Mouse (Mus musculus): Measurements from ENCODE around the gene Ccm2. TPM values are rescaled to one million over a fixed set of nuclear protein-coding genes. Genes with fewer than 3 reads are reported as not detected.
"Not testable (repeated sequence)": the region's sequence is repeated elsewhere in the genome, so short reads cannot be mapped to it uniquely, and the experiment has no call there.

Gene Ccm2
- total and polyA plus RNA-seq, 2 experiments from 2014 or later: 77.5 to 80.2 TPM

DNA sequence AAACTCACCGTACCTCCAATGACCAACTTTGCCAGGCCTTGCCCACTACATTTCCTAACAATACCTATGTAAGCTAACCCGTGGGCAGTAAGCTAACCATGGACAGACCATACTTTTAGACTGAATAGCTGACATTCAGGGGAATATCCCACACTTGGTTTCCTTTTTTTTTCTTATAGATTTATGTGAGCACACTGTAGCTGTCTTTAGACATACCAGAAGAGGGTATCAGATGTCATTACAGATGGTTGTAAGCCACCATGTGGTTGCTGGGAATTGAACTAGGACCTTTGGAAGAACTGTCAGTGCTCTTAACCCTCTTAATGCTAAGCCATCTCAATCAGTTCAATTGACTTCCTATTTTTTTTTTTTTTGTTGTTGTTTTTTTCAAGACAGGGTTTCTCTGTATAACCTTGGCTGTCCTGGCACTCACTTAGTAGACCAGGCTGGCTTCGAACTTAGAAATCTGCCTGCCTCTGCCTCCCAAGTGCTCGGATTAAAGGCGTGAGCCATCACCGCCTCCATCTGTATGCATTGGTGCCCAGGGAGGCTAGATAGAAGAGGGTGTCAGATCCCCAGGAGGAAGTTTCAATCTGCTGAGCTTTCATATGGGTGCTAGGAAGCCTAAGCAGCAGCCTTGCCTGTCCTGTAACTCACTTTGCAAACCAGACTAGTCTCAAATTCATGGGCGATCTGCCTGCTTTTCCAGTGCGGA is 22.4 kb upstream of the Ccm2 start:
- 91% methylated on average over 8 of the region's 8 CpGs for WGBS
- no peak overlapping the region for H3K9ac ChIP-seq (replicated peaks; ENCODE audit: low read length)
- no peak for DNase-seq (ENCODE audit: low spot score)

DNA sequence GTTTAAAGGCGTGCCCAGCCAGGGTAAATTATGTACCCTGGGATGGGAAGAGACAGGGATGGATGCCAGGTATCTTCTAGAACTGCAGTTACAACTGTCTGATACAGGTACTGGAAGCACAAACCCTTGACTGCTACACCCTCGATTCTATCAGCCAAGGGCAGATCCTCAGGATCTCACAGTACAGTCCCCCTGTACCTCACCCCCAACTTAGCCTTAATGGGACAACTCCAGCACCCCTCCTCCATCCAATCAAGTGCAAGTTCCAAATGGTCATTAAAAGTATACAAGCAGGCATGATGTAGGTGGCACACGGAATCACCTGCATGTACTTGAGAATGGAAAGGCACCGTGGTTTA is 21.8 kb upstream of the Ccm2 start:
- Histone ChIP-seq H3K9me3 (ENCODE audit: low read length) (no peaks in the 10 kb centered on the region), H3K9ac (replicated peaks; ENCODE audit: low read length) (no peak overlapping the region), H3K27ac (no peak overlapping the region), H3K4me1 (ENCODE audit: insufficient read depth, low read length) (no peaks in the 10 kb centered on the region), H3K4me3 (ENCODE audit: low read length) (no peak overlapping the region), H3K4me2 (ENCODE audit: low read depth, low read length) (no peak overlapping the region), H3K27me3 (ENCODE audit: insufficient read depth, low read length) (no peaks in the 10 kb centered on the region), H3K36me3 (ENCODE audit: insufficient read depth, low read length) (peaks cover 18% of the 10 kb centered on the region)
- no peak for TF ChIP-seq CTCF (IDR thresholded peaks at IDR 0.05; ENCODE audit: low read depth)
- no peak for ATAC-seq
- DNase-seq (ENCODE audit: low spot score): no peak
- WGBS: 84% methylated on average over 4 of the region's 4 CpGs

More for the DNA sequence above, 22.4 kb upstream of the Ccm2 start:
- H3K4me1 ChIP-seq (ENCODE audit: insufficient read depth, low read length): no peaks in the 10 kb centered on the region
- H3K9me3 ChIP-seq (ENCODE audit: low read length): no peaks in the 10 kb centered on the region
- TF ChIP-seq CTCF (IDR thresholded peaks at IDR 0.05; ENCODE audit: low read depth): no peak
- H3K27ac ChIP-seq: no peak overlapping the region
- H3K4me2 ChIP-seq (ENCODE audit: low read depth, low read length): no peak overlapping the region
- H3K27me3 ChIP-seq (ENCODE audit: insufficient read depth, low read length): no peaks in the 10 kb centered on the region
- ATAC-seq: no peak
- peaks cover 18% of the 10 kb centered on the region for H3K36me3 ChIP-seq (ENCODE audit: insufficient read depth, low read length)
- H3K4me3 ChIP-seq (ENCODE audit: low read length): no peak overlapping the region

DNA sequence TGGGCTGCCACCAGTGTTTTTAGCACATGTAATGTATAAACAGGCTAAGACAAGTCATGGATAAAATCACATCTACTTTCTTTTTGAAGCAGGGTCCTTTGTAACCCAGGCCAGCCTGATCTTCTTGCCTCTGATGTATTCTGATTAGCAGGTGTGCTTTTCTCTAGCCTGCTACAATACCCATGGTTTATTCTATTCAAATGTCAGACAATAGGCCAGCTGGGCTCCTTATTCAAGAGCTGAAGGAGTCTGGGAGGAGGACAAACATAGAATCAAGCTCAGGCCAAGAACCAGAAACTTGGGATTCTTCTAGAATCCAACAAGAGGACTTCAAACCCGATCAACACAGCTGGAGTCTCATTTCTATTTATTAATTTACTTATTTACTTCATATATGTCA is 21.4 kb upstream of the Ccm2 start:
- Histone ChIP-seq H3K4me2 (ENCODE audit: low read depth, low read length) (no peak overlapping the region), H3K27ac (no peak overlapping the region), H3K27me3 (ENCODE audit: insufficient read depth, low read length) (no peaks in the 10 kb centered on the region), H3K9me3 (ENCODE audit: low read length) (no peaks in the 10 kb centered on the region), H3K9ac (replicated peaks; ENCODE audit: low read length) (no peak overlapping the region), H3K4me3 (ENCODE audit: low read length) (no peak overlapping the region), H3K4me1 (ENCODE audit: insufficient read depth, low read length) (no peaks in the 10 kb centered on the region), H3K36me3 (ENCODE audit: insufficient read depth, low read length) (peaks cover 18% of the 10 kb centered on the region)
- WGBS: 63% methylated on average over 1 of the region's 1 CpGs
- no peak for TF ChIP-seq CTCF (IDR thresholded peaks at IDR 0.05; ENCODE audit: low read depth)
- no peak for ATAC-seq
- no peak for DNase-seq (ENCODE audit: low spot score)

DNA sequence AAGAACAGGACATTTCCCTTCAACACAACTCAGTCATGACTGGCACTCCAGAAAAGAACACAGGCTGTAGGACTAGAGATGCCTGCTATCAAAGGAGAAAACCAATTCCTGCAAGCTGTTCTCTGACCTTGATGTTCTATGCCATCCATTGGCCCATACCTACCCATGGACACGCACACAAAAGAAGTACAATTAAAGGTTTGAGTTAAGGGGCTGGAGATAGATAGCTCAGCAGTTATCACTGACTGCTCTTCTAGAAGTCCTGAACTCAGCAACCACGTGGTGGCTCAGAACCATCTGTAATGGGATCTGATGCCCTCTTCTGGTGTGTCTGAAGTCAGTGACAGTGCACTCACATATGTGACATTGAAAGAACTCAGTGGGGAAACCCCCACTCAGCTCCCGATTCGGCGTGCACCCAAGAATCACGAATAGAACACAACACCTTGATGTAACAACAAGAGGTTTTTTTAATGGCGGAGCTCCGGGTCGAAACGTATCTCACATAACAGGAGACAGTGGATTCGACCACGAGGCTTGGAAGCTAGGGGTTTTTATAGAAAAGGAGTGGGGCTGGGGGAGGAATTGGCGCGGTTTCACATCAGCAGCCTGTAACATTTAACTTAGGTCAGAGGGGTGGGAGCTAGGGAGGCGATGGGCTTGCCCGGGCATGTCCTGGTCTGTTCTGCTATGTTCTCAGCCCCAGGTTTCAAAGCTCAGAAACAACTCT is 20.0 kb upstream of the Ccm2 start:
- 71% methylated on average over 10 of the region's 16 CpGs for WGBS
- peak overlapping the region; percentile 66; the same call in 1 of the 2 replicates for H3K4me2 ChIP-seq (ENCODE audit: low read depth, low read length)
- not testable (repeated sequence) for DNase-seq (ENCODE audit: low spot score)

DNA sequence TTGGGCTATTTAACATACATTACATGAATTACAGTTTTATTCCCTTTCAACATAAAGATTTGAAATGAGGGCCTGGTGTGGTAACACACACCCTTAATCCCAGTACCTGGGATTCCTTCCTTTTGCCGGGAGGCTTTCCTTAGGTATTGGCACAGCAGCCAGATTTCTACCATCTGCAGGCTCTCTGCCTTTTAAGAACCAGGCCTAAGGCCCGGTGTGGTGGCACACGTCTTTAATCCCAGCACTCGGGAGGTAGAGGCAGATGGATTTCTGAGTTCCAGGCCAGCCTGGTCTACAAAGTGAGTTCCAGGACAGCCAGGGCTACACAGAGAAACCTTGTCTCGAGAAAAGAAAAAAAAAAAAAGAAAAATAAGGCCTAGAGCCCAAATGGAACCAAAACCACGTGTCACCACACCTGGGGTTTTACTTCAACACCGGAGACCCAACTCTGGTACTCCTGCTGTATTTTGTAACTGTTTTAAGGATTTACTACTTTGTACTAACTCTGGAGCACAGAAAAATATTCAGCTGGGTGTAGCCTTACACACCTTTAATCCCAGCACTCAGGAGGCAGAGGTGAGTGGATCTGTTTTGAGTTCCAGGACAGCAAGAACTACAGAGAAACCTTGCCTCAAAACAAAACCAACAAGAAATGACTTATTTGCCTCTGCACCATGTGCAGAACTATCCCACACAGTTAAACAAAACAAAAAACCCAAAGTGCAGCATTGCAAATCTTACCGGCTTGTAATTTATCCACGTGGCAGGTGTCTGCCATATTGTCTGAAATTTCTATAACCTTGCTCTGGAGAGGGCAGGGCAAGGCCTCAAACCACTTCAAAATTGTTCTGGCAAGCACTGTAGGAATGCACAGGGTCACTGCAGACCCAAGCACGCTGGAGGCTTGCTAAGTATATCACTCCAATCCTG is 19.2 kb upstream of the Ccm2 start:
- no peak for TF ChIP-seq CTCF (IDR thresholded peaks at IDR 0.05; ENCODE audit: low read depth)
- H3K27ac ChIP-seq: peak overlapping the region; percentile 82
- H3K4me3 ChIP-seq (ENCODE audit: low read length): peak overlapping the region; percentile 43
- WGBS: 21% methylated on average over 10 of the region's 10 CpGs
- H3K9me3 ChIP-seq (ENCODE audit: low read length): no peaks in the 10 kb centered on the region
- peak overlapping the region; percentile 66 for H3K4me2 ChIP-seq (ENCODE audit: low read depth, low read length)
- ATAC-seq: peak; percentile 14; the same call in 1 of the 2 replicates
- DNase-seq (ENCODE audit: low spot score): no peak
- no peaks in the 10 kb centered on the region for H3K4me1 ChIP-seq (ENCODE audit: insufficient read depth, low read length)
- H3K27me3 ChIP-seq (ENCODE audit: insufficient read depth, low read length): no peaks in the 10 kb centered on the region
- H3K9ac ChIP-seq (replicated peaks; ENCODE audit: low read length): peak overlapping the region; percentile 54
- peaks cover 18% of the 10 kb centered on the region for H3K36me3 ChIP-seq (ENCODE audit: insufficient read depth, low read length)

More for the DNA sequence above, 20.0 kb upstream of the Ccm2 start:
- not testable (repeated sequence) for H3K4me3 ChIP-seq (ENCODE audit: low read length); ATAC-seq; H3K9me3 ChIP-seq (ENCODE audit: low read length); H3K4me1 ChIP-seq (ENCODE audit: insufficient read depth, low read length); H3K9ac ChIP-seq (replicated peaks; ENCODE audit: low read length); H3K27me3 ChIP-seq (ENCODE audit: insufficient read depth, low read length); H3K27ac ChIP-seq
- peaks cover 18% of the 10 kb centered on the region for H3K36me3 ChIP-seq (ENCODE audit: insufficient read depth, low read length)
- TF ChIP-seq CTCF (IDR thresholded peaks at IDR 0.05; ENCODE audit: low read depth): peak; percentile 14; the same call in 1 of the 2 replicates

DNA sequence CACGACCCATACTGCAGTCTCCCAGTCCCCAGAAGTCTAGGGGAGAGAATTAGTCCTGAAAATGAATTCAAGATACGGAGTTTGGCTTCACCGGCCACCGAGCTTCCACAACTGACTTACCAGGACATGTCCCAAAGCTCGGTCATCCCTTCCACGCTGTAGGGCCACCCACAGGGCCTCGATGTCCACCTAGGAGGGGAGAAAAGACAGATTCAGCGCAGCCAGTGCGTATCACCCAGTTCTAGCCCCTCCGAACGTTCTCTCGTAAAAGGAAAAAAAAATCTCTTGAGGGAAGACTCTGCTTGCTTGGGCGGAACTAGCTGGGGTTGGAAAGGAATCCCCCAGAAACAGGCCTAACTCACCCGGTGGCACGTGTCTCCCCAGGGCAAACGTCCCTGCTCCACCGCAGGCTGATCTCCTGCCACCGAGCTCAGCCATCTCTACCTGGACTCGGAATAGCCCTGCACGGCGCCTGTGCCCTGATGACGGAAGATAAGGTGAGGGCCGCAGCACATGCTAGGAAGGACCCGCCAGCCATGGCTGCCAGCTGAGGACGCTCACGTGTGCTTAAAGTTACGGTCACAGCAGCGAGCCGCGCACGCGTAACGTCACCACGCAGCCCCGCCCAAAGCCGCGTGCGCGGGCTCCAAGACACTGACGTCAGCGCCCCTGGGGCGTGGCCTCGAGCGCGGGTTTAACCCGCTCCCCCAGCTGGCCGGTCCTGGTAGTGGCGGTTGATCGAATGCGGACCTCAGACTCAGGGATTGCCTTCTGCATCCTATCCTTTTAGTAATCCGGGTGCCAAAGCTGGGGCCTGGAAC is 18.3 kb upstream of the Ccm2 start:
- H3K4me2 ChIP-seq (ENCODE audit: low read depth, low read length): peak overlapping the region; percentile 66
- under 1% methylated on average over 51 of the region's 51 CpGs for WGBS
- peak overlapping the region; percentile 82 for H3K27ac ChIP-seq
- peak; percentile 79 for TF ChIP-seq CTCF (IDR thresholded peaks at IDR 0.05; ENCODE audit: low read depth)
- ATAC-seq: peak; percentile 98
- H3K9me3 ChIP-seq (ENCODE audit: low read length): no peaks in the 10 kb centered on the region
- no peaks in the 10 kb centered on the region for H3K27me3 ChIP-seq (ENCODE audit: insufficient read depth, low read length)
- peak; percentile 100 for DNase-seq (ENCODE audit: low spot score)
- H3K4me3 ChIP-seq (ENCODE audit: low read length): peak overlapping the region; percentile 43
- no peaks in the 10 kb centered on the region for H3K4me1 ChIP-seq (ENCODE audit: insufficient read depth, low read length)
- H3K9ac ChIP-seq (replicated peaks; ENCODE audit: low read length): peak overlapping the region; percentile 54
- H3K36me3 ChIP-seq (ENCODE audit: insufficient read depth, low read length): peaks cover 18% of the 10 kb centered on the region
